Mouse (Mus musculus) monocyte, adult 2 months (primary cell): ENCODE results near the gene Anapc1.

ENCODE experiments used
- DNase-seq, 2 experiments: peaks; one replicate each; pipeline ENCODE4 v3.0.0; 2022; ENCODE audit warnings: low spot score in 2 of 2, low read depth in 1 of 2

Gene Anapc1

GRCm38 (mm10) chr2:128568490-128568889, 118.7 kb downstream of the Anapc1 start:
- no peak for DNase-seq

GRCm38 (mm10) chr2:128568018-128568417, 119.2 kb downstream of the Anapc1 start:
- no peak for DNase-seq

- DNase-seq: no peak
These were observed 120.7 kb downstream of the Anapc1 start for GRCm38 (mm10) chr2:128566304-128567147.

GRCm38 (mm10) chr2:128565904-128566303, 121.3 kb downstream of the Anapc1 start:
- DNase-seq: no peak

- DNase-seq: no peak
These were observed 123.0 kb downstream of the Anapc1 start for GRCm38 (mm10) chr2:128564195-128564594.
